Mouse (Mus musculus) gastrocnemius, adult 2 months (tissue): ENCODE data around the gene Stx8. TPM values are rescaled to one million over a fixed set of nuclear protein-coding genes. Genes with fewer than 3 reads are reported as not detected.

ENCODE experiments used
- DNase-seq: peaks from one replicate; pipeline ENCODE4 v3.0.0; 2022
- H3K27ac ChIP-seq: fragments of 200-600 bp; 2 replicates; pipeline ENCODE4 v1.8.1; 2022; ENCODE audit warnings: mild to moderate bottlenecking
- H3K4me3 ChIP-seq: fragments of 200-600 bp; 2 replicates; pipeline ENCODE4 v1.8.1; 2022; ENCODE audit warnings: mild to moderate bottlenecking, moderate library complexity
- CTCF ChIP-seq: fragments of 200-600 bp; IDR thresholded peaks from 2 replicates; pipeline ENCODE4 v1.8.1; 2022; ENCODE audit warnings: antibody characterized with exemption, mild to moderate bottlenecking, moderate library complexity
- intact Hi-C: fragments of 180-260 bp; cut with DNase I; formaldehyde crosslinking; loops from one replicate; pipeline ENCODE4 v1.15.1; 2025
- total RNA-seq, 2 experiments: library from RNA; stranded (reverse); gene quantifications; 2 replicates each; pipeline ENCODE4 v1.2.3; 2021

The Stx8 gene
- total RNA-seq, 2 experiments from 2014 or later = 21.0 to 25.9 TPM

DNA sequence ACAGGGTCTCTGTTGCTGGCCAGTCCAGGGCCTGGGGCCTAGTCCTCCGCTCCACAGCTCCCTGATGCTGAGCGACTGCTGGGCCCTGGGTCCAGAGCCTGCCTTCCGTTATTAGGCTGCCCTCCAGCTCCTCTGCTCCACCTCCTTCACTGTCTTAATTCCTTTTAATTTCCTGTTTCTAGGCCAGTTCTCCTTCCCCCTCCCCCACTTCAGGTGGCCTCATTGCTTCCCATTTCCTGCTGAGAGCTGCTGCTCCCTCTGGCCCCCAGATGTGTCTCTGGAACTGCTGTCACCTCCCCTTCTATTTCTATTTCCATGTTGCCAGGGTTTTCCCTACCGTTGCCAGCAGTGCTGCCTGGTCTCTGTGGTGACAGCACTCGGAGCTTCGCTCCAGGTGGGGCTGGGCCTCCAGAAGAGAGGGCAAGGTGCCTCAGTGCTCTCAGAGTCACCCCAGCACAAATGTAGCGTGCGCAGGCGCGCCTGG is 229.7 kb downstream of the Stx8 start:
- no peak for DNase-seq
- Histone ChIP-seq H3K27ac (peak overlapping the region; percentile 75; the same call in 1 of the 2 replicates), H3K4me3 (no peak overlapping the region)
- intact Hi-C loops = no loop called here
- TF ChIP-seq CTCF = no peak

GRCm38 (mm10) chr11:68196566-68196965 is 230.6 kb downstream of the Stx8 start:
- DNase-seq = peak; percentile 61
- TF ChIP-seq CTCF = no peak
- no peak overlapping the region for H3K4me3 ChIP-seq
- intact Hi-C loops = no loop called here
- H3K27ac ChIP-seq = peak overlapping the region; percentile 75

- H3K27ac ChIP-seq = peak overlapping the region; percentile 75
- peak; percentile 52 for DNase-seq
- H3K4me3 ChIP-seq = no peak overlapping the region
- no peak for TF ChIP-seq CTCF
- intact Hi-C loops = no loop called here
Observed at GRCm38 (mm10) chr11:68197471-68197870, 231.5 kb downstream of the Stx8 start.

DNA sequence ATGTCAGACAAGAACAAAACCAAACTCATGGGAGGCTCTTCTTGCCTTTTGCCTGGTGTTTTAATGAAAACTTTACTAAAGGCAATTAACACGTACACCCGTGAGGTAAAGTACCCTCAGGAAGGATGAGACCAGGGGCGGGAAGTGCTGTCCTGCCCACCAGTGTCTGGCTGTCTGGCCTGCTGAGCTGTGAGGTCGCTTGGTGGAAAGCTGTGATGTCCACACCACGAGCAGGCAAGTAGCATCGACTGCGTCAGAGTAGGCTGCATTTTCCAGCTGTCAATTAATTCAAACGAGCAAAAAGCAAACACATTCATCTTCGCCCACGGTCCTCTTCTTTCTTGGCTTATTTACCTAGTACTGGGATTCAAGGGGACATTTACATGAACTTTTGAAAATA is 232.7 kb downstream of the Stx8 start:
- Histone ChIP-seq H3K27ac (no peak overlapping the region), H3K4me3 (no peak overlapping the region)
- TF ChIP-seq CTCF = no peak
- DNase-seq = no peak
- intact Hi-C loops = no loop called here

- no peak for TF ChIP-seq CTCF
- no peak overlapping the region for H3K27ac ChIP-seq
Observed at GRCm38 (mm10) chr11:68199103-68199502, 233.1 kb downstream of the Stx8 start.

DNA sequence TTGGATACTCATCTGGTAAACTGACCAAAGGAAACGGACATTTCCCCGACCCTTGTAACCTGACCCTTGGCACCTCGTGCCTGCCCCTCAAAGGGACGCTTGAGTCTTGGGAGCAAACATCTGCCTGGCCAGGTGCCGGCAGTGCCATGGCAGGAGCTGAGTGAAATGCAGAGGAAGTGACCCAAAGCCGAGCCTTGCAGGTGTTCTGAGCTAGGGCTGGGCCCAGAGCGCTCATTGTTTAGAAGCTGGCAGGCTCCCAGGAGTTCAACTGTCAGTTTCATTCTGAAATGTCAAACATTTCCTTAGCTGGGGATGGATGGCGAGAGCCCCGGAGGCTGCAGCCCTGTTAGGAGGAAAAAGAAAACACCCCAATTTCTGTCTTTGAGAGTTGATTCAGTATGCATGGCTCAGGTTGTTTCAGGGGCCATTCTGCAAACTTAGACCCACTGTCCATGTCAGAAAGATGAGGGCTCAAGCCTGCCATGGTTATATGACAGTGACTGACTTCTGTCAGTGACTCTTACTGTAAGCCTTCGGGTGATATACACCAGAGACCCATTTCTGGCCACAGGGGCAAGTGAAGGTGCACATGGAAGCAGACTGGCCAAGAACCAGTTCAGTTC is 233.9 kb downstream of the Stx8 start:
- intact Hi-C loops = no loop called here
- no peak for TF ChIP-seq CTCF
- Histone ChIP-seq H3K4me3 (no peak overlapping the region), H3K27ac (0 out of 2 replicates have a peak overlapping the region, but pooled peaks have one; percentile 21)
- no peak for DNase-seq

More at GRCm38 (mm10) chr11:68199103-68199502, 233.1 kb downstream of the Stx8 start:
- no peak overlapping the region for H3K4me3 ChIP-seq
- intact Hi-C loops = no loop called here
- DNase-seq = no peak

GRCm38 (mm10) chr11:68200500-68200899 is 234.5 kb downstream of the Stx8 start:
- no peak for DNase-seq
- intact Hi-C loops = no loop called here

DNA sequence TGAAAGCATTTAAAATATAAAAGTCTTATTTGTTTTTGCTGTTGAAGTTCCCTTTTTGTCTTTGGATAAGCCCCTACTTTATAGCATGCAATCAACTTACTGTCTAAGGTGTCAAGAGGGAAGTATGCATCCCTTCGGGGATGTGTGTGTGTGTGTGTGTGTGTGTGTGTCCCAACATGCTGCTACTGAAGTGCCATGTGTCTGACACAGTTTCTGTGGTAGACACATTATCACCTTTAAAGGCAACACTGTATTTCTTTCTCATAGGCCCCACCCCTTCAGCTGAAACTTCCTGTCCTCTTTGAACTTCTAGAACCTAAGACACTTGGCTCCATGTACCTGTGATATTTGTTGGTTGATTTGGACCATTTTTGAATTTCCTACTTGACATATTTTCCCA is 235.1 kb downstream of the Stx8 start:
- no peak overlapping the region for H3K27ac ChIP-seq

More at GRCm38 (mm10) chr11:68200500-68200899, 234.5 kb downstream of the Stx8 start:
- H3K4me3 ChIP-seq = no peak overlapping the region
- no peak overlapping the region for H3K27ac ChIP-seq
- no peak for TF ChIP-seq CTCF

DNA sequence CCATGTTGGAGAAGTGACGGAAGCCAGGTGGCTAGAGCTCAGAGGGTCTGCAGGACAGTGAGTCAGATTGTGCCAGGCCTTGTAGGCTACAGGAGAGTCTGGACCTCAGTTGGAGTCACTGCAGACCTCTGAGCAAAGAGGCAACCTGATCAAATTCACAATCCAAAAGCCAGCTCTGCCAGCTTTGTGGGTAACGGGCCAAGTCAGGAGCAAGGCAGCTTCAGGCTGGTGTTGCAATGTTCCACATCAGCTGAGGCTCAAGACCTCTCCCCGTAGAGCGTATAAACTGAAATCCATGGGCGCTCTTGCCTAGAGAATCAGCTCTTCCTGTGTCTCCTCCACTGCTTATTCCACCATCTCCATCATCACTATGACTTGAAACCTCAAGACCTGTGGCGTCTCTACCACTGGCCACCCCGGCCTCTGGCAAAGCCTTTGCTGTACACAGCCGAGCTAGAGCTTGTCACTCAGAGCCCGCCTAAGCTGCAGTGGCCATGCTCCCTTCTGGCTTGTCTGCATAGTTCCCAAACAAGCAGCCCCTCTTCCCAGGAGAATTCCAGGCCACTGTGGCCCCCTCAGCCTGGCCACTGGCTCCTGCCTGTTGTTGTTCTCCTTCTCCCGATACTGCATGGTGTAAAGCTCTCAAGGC is 235.9 kb downstream of the Stx8 start:
- H3K27ac ChIP-seq = no peak overlapping the region
- H3K4me3 ChIP-seq = no peak overlapping the region
- intact Hi-C loops = no loop called here
- no peak for DNase-seq
- no peak for TF ChIP-seq CTCF

More for the DNA sequence above, 235.1 kb downstream of the Stx8 start:
- DNase-seq = no peak
- intact Hi-C loops = no loop called here
- TF ChIP-seq CTCF = no peak
- no peak overlapping the region for H3K4me3 ChIP-seq

DNA sequence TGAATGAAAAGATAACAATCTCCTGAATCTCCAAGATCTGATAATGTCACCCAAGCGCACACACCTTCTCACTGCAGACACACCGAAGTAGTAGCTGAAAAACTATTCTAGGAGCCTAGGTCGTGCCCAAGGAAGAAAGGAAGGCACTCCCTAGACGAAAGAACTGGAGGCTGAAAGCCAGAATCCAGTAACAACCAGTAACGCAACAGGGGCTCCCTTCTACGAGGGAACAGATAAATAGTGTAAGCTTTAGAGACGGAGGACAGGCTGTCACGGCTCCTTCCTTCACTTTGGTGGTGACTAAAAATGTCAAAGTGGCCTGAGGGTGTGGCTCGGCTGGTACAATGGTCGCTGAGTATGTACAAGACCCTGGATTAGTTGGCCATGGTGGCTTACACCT is 236.6 kb downstream of the Stx8 start:
- TF ChIP-seq CTCF = no peak

DNA sequence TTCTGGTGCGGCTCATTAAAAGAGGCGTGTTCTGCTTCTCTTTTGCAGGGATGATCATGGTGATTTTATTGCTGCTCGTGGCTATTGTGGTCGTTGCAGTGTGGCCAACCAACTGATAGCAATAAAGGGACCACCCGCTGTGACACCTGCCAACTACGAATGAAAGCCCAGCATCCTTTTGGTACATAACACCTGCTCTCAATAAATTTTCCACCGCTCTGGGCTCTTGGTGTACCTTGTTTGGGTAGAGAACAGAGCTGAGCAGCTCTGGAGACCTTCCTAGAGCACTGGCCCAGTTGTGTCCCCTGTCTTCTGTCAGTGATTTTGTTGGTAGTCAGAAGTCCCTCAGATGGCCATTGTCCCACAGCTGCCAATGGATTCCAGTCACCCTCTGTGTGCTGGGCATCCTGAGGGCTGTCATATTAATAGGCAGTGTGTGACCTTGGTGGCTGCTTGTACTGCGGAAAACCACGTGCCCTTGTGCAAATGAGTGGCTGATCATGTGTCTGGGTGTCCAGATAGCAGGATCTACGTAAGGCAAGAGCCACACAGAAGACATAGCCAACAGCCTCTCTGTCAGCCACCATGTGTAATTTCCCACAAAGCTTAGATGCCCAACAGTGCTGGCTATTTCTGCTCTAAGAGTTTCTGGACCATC is 237.8 kb downstream of the Stx8 start:
- TF ChIP-seq CTCF = no peak
- H3K4me3 ChIP-seq = no peak overlapping the region
- intact Hi-C loops = no loop called here
- no peak for DNase-seq
- no peak overlapping the region for H3K27ac ChIP-seq

More for the DNA sequence above, 236.6 kb downstream of the Stx8 start:
- no peak for DNase-seq
- no peak overlapping the region for H3K27ac ChIP-seq
- intact Hi-C loops = no loop called here
- H3K4me3 ChIP-seq = no peak overlapping the region

GRCm38 (mm10) chr11:68204407-68204806 is 238.4 kb downstream of the Stx8 start:
- Histone ChIP-seq H3K27ac (no peak overlapping the region), H3K4me3 (no peak overlapping the region)
- TF ChIP-seq CTCF = no peak
- intact Hi-C loops = no loop called here
- no peak for DNase-seq

DNA sequence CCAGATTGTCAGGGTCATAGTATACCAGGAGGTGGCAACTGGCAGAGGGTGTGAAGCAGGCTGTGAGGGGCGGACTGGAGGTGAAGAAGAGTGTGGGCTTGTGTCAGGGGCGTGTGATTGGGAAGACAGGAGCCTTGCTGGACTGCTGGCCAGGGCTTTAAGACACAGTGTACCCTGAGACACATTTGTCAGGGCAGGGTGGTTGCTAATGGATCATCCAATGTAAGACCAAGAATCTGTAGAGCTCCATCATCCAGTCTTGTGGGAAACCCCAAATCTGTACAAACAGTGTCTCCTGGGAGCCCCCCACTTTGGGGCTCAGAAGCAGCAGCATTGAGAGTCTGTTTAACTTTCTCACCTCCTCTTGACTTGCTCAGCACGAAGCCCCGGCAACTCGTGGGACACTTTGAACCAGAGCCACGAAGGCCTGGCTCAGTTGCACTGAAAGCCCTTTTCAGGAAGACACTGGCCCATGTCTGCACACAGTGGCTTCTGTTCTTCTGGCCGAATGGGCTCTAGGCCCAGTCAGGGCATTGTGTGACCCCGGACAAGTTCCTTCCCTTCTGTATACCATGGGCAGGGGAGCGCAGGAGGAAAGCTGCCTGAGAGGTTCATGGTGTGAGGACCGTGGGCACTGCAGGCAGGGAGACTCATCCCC is 239.7 kb downstream of the Stx8 start:
- no peak for TF ChIP-seq CTCF
- Histone ChIP-seq H3K4me3 (no peak overlapping the region), H3K27ac (no peak overlapping the region)
- DNase-seq = no peak
- intact Hi-C loops = no loop called here
